8 mouse cellular contexts compared by ENCODE assay signal in genomic region chr12:32952416-32952815, GRCm38 (mm10). TPM values are rescaled to one million over a fixed set of nuclear protein-coding genes. Genes with fewer than 3 reads are reported as not detected.
A peak's percentile ranks its signal among the peaks of the same experiment; 100 is the strongest.
DNase-seq lines count a peak whose midpoint lies in the region; ATAC-seq lines count a peak whose summit lies in the region.

No protein-coding gene starts in this region.

- H3K4me1 ChIP-seq in neural tube, embryonic 14.5 days (ENCODE audit: control insufficient read depth, insufficient read depth, low read length) = peaks cover 12% of the 10 kb centered on the region
- peaks cover 9% of the 10 kb centered on the region for H3K4me1 ChIP-seq in forebrain, embryonic 16.5 days (replicated peaks; ENCODE audit: control insufficient read depth, insufficient read depth, low read length)

- H3K27me3 ChIP-seq in neural tube, embryonic 14.5 days (ENCODE audit: control insufficient read depth, insufficient read depth, low read length) = no peaks in the 10 kb centered on the region
- H3K27me3 ChIP-seq in forebrain, embryonic 16.5 days (replicated peaks; ENCODE audit: control insufficient read depth, insufficient read depth, low read length) = no peaks in the 10 kb centered on the region

- H3K36me3 ChIP-seq in neural tube, embryonic 14.5 days (ENCODE audit: control insufficient read depth, insufficient read depth, low read length) = no peaks in the 10 kb centered on the region
- no peaks in the 10 kb centered on the region for H3K36me3 ChIP-seq in forebrain, embryonic 16.5 days (ENCODE audit: control insufficient read depth, insufficient read depth)

- H3K4me3 ChIP-seq in neural tube, embryonic 14.5 days (ENCODE audit: low read depth, low read length) = no peak overlapping the region
- no peak overlapping the region for H3K4me3 ChIP-seq in forebrain, embryonic 16.5 days (replicated peaks; ENCODE audit: low read length)

- WGBS in neural tube, embryonic 14.5 days = 44% methylated on average over 3 of the region's 3 CpGs
- WGBS in forebrain, embryonic 16.5 days = 35% methylated on average over 3 of the region's 3 CpGs

- H3K9ac ChIP-seq in neural tube, embryonic 14.5 days (replicated peaks; ENCODE audit: low read depth, low read length) = no peak overlapping the region
- no peak overlapping the region for H3K9ac ChIP-seq in forebrain, embryonic 16.5 days (replicated peaks; ENCODE audit: low read depth, low read length)

- no peak for DNase-seq in neural tube, embryonic 10.5 days (ENCODE audit: extremely low spot score, low spot score)
- DNase-seq in adrenal gland, postnatal 36 days = peak; percentile 51 to 56
- peak; percentile 46 to 73 for DNase-seq in frontal cortex, adult 2 months (ENCODE audit: extremely low spot score in 1 of 2, low spot score in 1 of 2)
- DNase-seq in kidney, postnatal 25 days = peak; percentile 72 to 86
- peak; percentile 65 to 72 for DNase-seq in lung, adult 18-20 months
- peak; percentile 32 to 56 for DNase-seq in spleen, adult 18-20 months

- no peak overlapping the region for H3K27ac ChIP-seq in neural tube, embryonic 14.5 days (ENCODE audit: low read depth, low read length)
- H3K27ac ChIP-seq in forebrain, embryonic 16.5 days (ENCODE audit: low read length) = no peak overlapping the region

- ATAC-seq in neural tube, embryonic 14.5 days (ENCODE audit: low read depth) = no peak
- no peak for ATAC-seq in forebrain, embryonic 16.5 days

- 0 out of 2 replicates have a peak overlapping the region, but pooled peaks have one; percentile 60 for H3K4me2 ChIP-seq in neural tube, embryonic 14.5 days (ENCODE audit: low read depth, low read length)
- H3K4me2 ChIP-seq in forebrain, embryonic 16.5 days (ENCODE audit: low read length) = no peak overlapping the region

- H3K9me3 ChIP-seq in neural tube, embryonic 14.5 days (ENCODE audit: control insufficient read depth, low read length) = no peaks in the 10 kb centered on the region
- no peaks in the 10 kb centered on the region for H3K9me3 ChIP-seq in forebrain, embryonic 16.5 days (ENCODE audit: control insufficient read depth, low read length)

RNA-seq across cellular contexts. Expression of gene Sypl, which starts 1.3 kb away (rescaled TPM):
- 38.7 and 48.0 TPM in 2 replicates for polyA plus RNA-seq in neural tube, embryonic 14.5 days (2014; fragmentation: Nextera tagmentation; extraction: Ambion mirVana)
- total RNA-seq in adrenal gland, postnatal 36 days (2021) = 100 to 1,000 TPM; 101 to 129 TPM
- polyA plus RNA-seq in frontal cortex, adult 2 months (2012; rRNA removed) = 41.6 and 44.5 TPM in 2 replicates
- polyA plus RNA-seq in forebrain, embryonic 16.5 days (2015; fragmentation: Nextera tagmentation; extraction: Ambion mirVana) = 37.8 and 47.8 TPM in 2 replicates
